Comparison of ENCODE assay signal across 8 mouse cellular contexts in the genomic region with DNA sequence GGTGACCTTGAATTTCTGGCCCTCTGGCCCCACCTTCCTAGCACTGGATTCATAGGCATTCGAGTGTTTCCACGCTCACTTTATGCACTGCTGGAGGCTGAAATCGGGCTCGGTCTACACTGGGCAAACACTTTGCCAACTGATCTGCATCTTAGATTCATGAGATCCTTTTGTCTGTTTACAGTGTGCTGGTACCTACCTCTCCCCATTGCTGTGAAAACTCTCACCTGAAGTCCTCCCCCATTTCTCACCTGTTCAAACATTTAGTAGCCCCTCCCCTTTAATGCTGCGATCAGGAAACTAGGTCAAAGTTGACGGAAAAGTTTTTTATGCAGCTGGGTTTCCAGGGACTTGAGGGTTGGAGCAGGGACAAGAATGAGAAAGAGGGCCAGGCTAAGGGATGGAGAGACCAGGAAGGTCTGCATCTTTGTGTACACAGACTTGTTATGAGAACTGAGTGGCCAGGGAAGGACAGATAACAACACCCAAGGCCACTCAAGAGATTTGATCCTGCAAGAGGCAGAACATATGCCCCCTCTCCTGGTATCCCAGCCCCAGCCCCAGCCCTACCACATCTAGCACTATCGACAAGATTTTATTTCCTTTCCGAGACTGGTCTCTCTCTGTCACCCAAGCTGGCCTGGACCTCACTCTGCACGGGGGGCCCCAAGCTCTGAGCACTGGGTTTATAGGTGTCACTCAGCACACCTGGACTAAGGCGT. TPM values are rescaled to one million over a fixed set of nuclear protein-coding genes. Genes with fewer than 3 reads are reported as not detected.
A peak's percentile ranks its signal among the peaks of the same experiment; 100 is the strongest.
DNase-seq lines count a peak whose midpoint lies in the region; ATAC-seq and TF ChIP-seq lines count a peak whose summit lies in the region.

No protein-coding gene starts in this region.

- peaks cover 24% of the 10 kb centered on the region for H3K36me3 ChIP-seq in ES-E14 (ENCODE audit: control insufficient read depth, insufficient read depth, low read length, poor library complexity, severe bottlenecking)
- peaks cover 15% of the 10 kb centered on the region for H3K36me3 ChIP-seq in hindbrain, postnatal 0 days (ENCODE audit: insufficient read depth, low read length)
- peaks cover 21% of the 10 kb centered on the region for H3K36me3 ChIP-seq in liver, embryonic 16.5 days (ENCODE audit: control insufficient read depth, insufficient read depth)
- H3K36me3 ChIP-seq in midbrain, embryonic 13.5 days, result peaks cover 21% of the 10 kb centered on the region

- no peaks in the 10 kb centered on the region for H3K27me3 ChIP-seq in hindbrain, postnatal 0 days (ENCODE audit: insufficient read depth, low read length)
- H3K27me3 ChIP-seq in liver, embryonic 16.5 days (ENCODE audit: control insufficient read depth, insufficient read depth, low read depth, low read length), result no peaks in the 10 kb centered on the region
- H3K27me3 ChIP-seq in midbrain, embryonic 13.5 days, result no peaks in the 10 kb centered on the region

- no peak for TF ChIP-seq CTCF in hindbrain, postnatal 0 days (IDR thresholded peaks at IDR 0.05; ENCODE audit: low read depth)

- no peak overlapping the region for H3K4me2 ChIP-seq in hindbrain, postnatal 0 days (ENCODE audit: low read depth, low read length)
- H3K4me2 ChIP-seq in liver, embryonic 16.5 days (ENCODE audit: low read depth, low read length), result peak overlapping the region; percentile 39
- H3K4me2 ChIP-seq in midbrain, embryonic 13.5 days (replicated peaks), result no peak overlapping the region

- peaks cover 12 to 21% of the 10 kb centered on the region in 2 experiments for H3K4me1 ChIP-seq in ES-E14 (ENCODE audit: control insufficient read depth in 2 of 2, insufficient read depth in 2 of 2, low read length in 2 of 2, poor library complexity in 1 of 2)
- 0 out of 2 replicates have a peak, but pooled peaks cover 7% of the 10 kb centered on the region for H3K4me1 ChIP-seq in hindbrain, postnatal 0 days (ENCODE audit: insufficient read depth, low read length)
- H3K4me1 ChIP-seq in liver, embryonic 16.5 days (ENCODE audit: control insufficient read depth, low read depth, low read length), result peaks cover 42% of the 10 kb centered on the region
- H3K4me1 ChIP-seq in midbrain, embryonic 13.5 days (replicated peaks), result peaks cover 27% of the 10 kb centered on the region

- no peaks in the 10 kb centered on the region for H3K9me3 ChIP-seq in ES-E14 (ENCODE audit: control insufficient read depth, insufficient read depth, low read depth, low read length)
- no peaks in the 10 kb centered on the region for H3K9me3 ChIP-seq in hindbrain, postnatal 0 days (ENCODE audit: low read length)
- no peaks in the 10 kb centered on the region for H3K9me3 ChIP-seq in liver, embryonic 16.5 days (replicated peaks; ENCODE audit: control insufficient read depth, low read length)
- no peaks in the 10 kb centered on the region for H3K9me3 ChIP-seq in midbrain, embryonic 13.5 days

- ATAC-seq in hindbrain, postnatal 0 days, result no peak
- ATAC-seq in liver, embryonic 16.5 days (ENCODE audit: low read depth), result peak; percentile 12; the same call in 1 of the 2 replicates
- ATAC-seq in midbrain, embryonic 13.5 days, result no peak

- in situ Hi-C loops in ES-E14 (cut with MboI; ENCODE audit: low sequenced_read_pairs in 2 of 2, unreplicated experiment in 2 of 2), result no loop called here

- intact Hi-C loops in left cerebral cortex, postnatal 25 days (cut with DNase I), result no loop called here

- no peak overlapping the region for H3K4me3 ChIP-seq in ES-E14 (ENCODE audit: insufficient read depth in 1 of 2, low read depth in 1 of 2, low read length in 2 of 2, poor library complexity in 1 of 2, severe bottlenecking in 1 of 2)
- H3K4me3 ChIP-seq in hindbrain, postnatal 0 days (ENCODE audit: low read length), result no peak overlapping the region
- H3K4me3 ChIP-seq in liver, embryonic 16.5 days (ENCODE audit: low read depth, low read length), result no peak overlapping the region
- no peak overlapping the region for H3K4me3 ChIP-seq in midbrain, embryonic 13.5 days (replicated peaks)

- peak overlapping the region; percentile 47; the same call in 1 of the 2 replicates for H3K27ac ChIP-seq in ES-E14 (ENCODE audit: insufficient read depth, low read depth, low read length, poor library complexity, severe bottlenecking)
- H3K27ac ChIP-seq in hindbrain, postnatal 0 days, result peak overlapping the region; percentile 51; the same call in 1 of the 2 replicates
- peak overlapping the region; percentile 60 for H3K27ac ChIP-seq in liver, embryonic 16.5 days (ENCODE audit: low read length)
- no peak overlapping the region for H3K27ac ChIP-seq in midbrain, embryonic 13.5 days

- WGBS in hindbrain, postnatal 0 days, result 66% methylated on average over 10 of the region's 10 CpGs
- 35% methylated on average over 10 of the region's 10 CpGs for WGBS in liver, embryonic 16.5 days (ENCODE audit: insufficient replicate concordance)
- 83% methylated on average over 10 of the region's 10 CpGs for WGBS in midbrain, embryonic 13.5 days

- H3K9ac ChIP-seq in ES-E14 (ENCODE audit: insufficient read depth, low read depth, low read length, poor library complexity, severe bottlenecking), result peak overlapping the region; percentile 1; the same call in 1 of the 2 replicates
- H3K9ac ChIP-seq in hindbrain, postnatal 0 days (replicated peaks; ENCODE audit: low read length), result no peak overlapping the region
- H3K9ac ChIP-seq in liver, embryonic 16.5 days (ENCODE audit: low read depth, low read length), result no peak overlapping the region; the same call in 1 of the 2 replicates
- H3K9ac ChIP-seq in midbrain, embryonic 13.5 days (replicated peaks), result no peak overlapping the region

- DNase-seq in 3T3-L1 (ENCODE audit: low read depth, low spot score) (peak; percentile 32), ES-E14 (ENCODE audit: low read depth, low spot score) (no peak)
- no peak for DNase-seq in hindbrain, postnatal 0 days (ENCODE audit: low spot score)
- no peak for DNase-seq in layer of hippocampus, postnatal 36 days
- DNase-seq in urinary bladder, postnatal 25 days (ENCODE audit: low spot score), result no peak
- DNase-seq in left cerebral cortex, postnatal 25 days (ENCODE audit: low spot score in 2 of 2), result no peak

TF ChIP-seq in ES-E14, 5 proteins besides CTCF, POLR2A, EP300 and RAD21:
- no peak for TF ChIP-seq ZNF384 (IDR thresholded peaks at IDR 0.05; ENCODE audit: low read depth, low read length)
- no peak for TF ChIP-seq MAFK (IDR thresholded peaks at IDR 0.05; ENCODE audit: insufficient read depth, low read depth, low read length)
- TF ChIP-seq CHD2 (IDR thresholded peaks at IDR 0.05; ENCODE audit: low read depth, low read length), result no peak
- no peak for TF ChIP-seq ZC3H11A (IDR thresholded peaks at IDR 0.05; ENCODE audit: borderline replicate concordance, low read depth, low read length)
- no peak for TF ChIP-seq HCFC1 (IDR thresholded peaks at IDR 0.05; ENCODE audit: borderline replicate concordance, insufficient read depth, low read length)

RNA-seq across cellular contexts. Expression of gene Txnip, which starts 6.3 kb away (rescaled TPM):
- total RNA-seq in ES-E14 (2012; rRNA removed), result 128 and 161 TPM in 2 replicates
- total RNA-seq in hindbrain, postnatal 0 days (2014; rRNA removed), result 192 and 222 TPM in 2 replicates
- polyA plus RNA-seq in hindbrain, postnatal 0 days (2015; fragmentation: Nextera tagmentation; extraction: Ambion mirVana), result 133 and 148 TPM in 2 replicates
- 49.3 and 51.2 TPM in 2 replicates for polyA plus RNA-seq in liver, embryonic 16.5 days (2015; fragmentation: Nextera tagmentation; extraction: Ambion mirVana)
- 10 to 100 TPM; 20.7 to 32.2 TPM for total RNA-seq in layer of hippocampus, postnatal 36 days (2021)
- 10 to 100 TPM; 18.3 to 18.5 TPM for total RNA-seq in left cerebral cortex, postnatal 25 days (2021)
- polyA plus RNA-seq in midbrain, embryonic 13.5 days (2015; fragmentation: Nextera tagmentation; extraction: Ambion mirVana), result 52.2 and 57.6 TPM in 2 replicates

RNA-seq across cellular contexts. Expression of gene Gm16253, which starts 12.7 kb away (rescaled TPM):
- total RNA-seq in ES-E14 (2012; rRNA removed), result 1.8 and 2.0 TPM in 2 replicates
- not detected in 2 replicates for total RNA-seq in hindbrain, postnatal 0 days (2014; rRNA removed)
- polyA plus RNA-seq in hindbrain, postnatal 0 days (2015; fragmentation: Nextera tagmentation; extraction: Ambion mirVana), result 0.48 and 0.96 TPM in 2 replicates
- polyA plus RNA-seq in liver, embryonic 16.5 days (2015; fragmentation: Nextera tagmentation; extraction: Ambion mirVana), result 0.48 and 0.55 TPM in 2 replicates
- total RNA-seq in layer of hippocampus, postnatal 36 days (2021), result not detected
- total RNA-seq in left cerebral cortex, postnatal 25 days (2021), result not detected
- polyA plus RNA-seq in midbrain, embryonic 13.5 days (2015; fragmentation: Nextera tagmentation; extraction: Ambion mirVana), result 0.81 and 1.7 TPM in 2 replicates

RNA-seq across cellular contexts. Expression of gene Polr3gl, which starts 29.9 kb away (rescaled TPM):
- total RNA-seq in ES-E14 (2012; rRNA removed), result 5.7 and 8.1 TPM in 2 replicates
- 10.7 and 11.2 TPM in 2 replicates for total RNA-seq in hindbrain, postnatal 0 days (2014; rRNA removed)
- 31.9 and 32.9 TPM in 2 replicates for polyA plus RNA-seq in hindbrain, postnatal 0 days (2015; fragmentation: Nextera tagmentation; extraction: Ambion mirVana)
- 10.8 and 12.2 TPM in 2 replicates for polyA plus RNA-seq in liver, embryonic 16.5 days (2015; fragmentation: Nextera tagmentation; extraction: Ambion mirVana)
- total RNA-seq in layer of hippocampus, postnatal 36 days (2021), result 10 to 100 TPM; 32.4 to 34.2 TPM
- 10 to 100 TPM; 20.7 to 21.2 TPM for total RNA-seq in left cerebral cortex, postnatal 25 days (2021)
- 41.1 and 42.0 TPM in 2 replicates for polyA plus RNA-seq in midbrain, embryonic 13.5 days (2015; fragmentation: Nextera tagmentation; extraction: Ambion mirVana)

RNA-seq across cellular contexts. Expression of gene Ankrd34a, which starts 32.4 kb away (rescaled TPM):
- 0.67 and 1.1 TPM in 2 replicates for total RNA-seq in ES-E14 (2012; rRNA removed)
- total RNA-seq in hindbrain, postnatal 0 days (2014; rRNA removed), result 26.4 and 29.6 TPM in 2 replicates
- polyA plus RNA-seq in hindbrain, postnatal 0 days (2015; fragmentation: Nextera tagmentation; extraction: Ambion mirVana), result 14.2 and 15.3 TPM in 2 replicates
- 0.09 and 0.15 TPM in 2 replicates for polyA plus RNA-seq in liver, embryonic 16.5 days (2015; fragmentation: Nextera tagmentation; extraction: Ambion mirVana)
- 10 to 100 TPM; 49.9 to 51.5 TPM for total RNA-seq in layer of hippocampus, postnatal 36 days (2021)
- 10 to 100 TPM; 73.5 to 74.2 TPM for total RNA-seq in left cerebral cortex, postnatal 25 days (2021)
- polyA plus RNA-seq in midbrain, embryonic 13.5 days (2015; fragmentation: Nextera tagmentation; extraction: Ambion mirVana), result 5.3 and 6.5 TPM in 2 replicates

RNA-seq across cellular contexts. Expression of gene Lix1l, which starts 36.9 kb away (rescaled TPM):
- total RNA-seq in ES-E14 (2012; rRNA removed), result 2.6 and 4.6 TPM in 2 replicates
- 45.0 and 48.4 TPM in 2 replicates for total RNA-seq in hindbrain, postnatal 0 days (2014; rRNA removed)
- 3.9 and 5.2 TPM in 2 replicates for polyA plus RNA-seq in hindbrain, postnatal 0 days (2015; fragmentation: Nextera tagmentation; extraction: Ambion mirVana)
- polyA plus RNA-seq in liver, embryonic 16.5 days (2015; fragmentation: Nextera tagmentation; extraction: Ambion mirVana), result 0.49 and 0.68 TPM in 2 replicates
- 10 to 100 TPM; 29.9 to 30.5 TPM for total RNA-seq in layer of hippocampus, postnatal 36 days (2021)
- total RNA-seq in left cerebral cortex, postnatal 25 days (2021), result 10 to 100 TPM; 18.6 to 20.5 TPM
- 5.7 and 6.2 TPM in 2 replicates for polyA plus RNA-seq in midbrain, embryonic 13.5 days (2015; fragmentation: Nextera tagmentation; extraction: Ambion mirVana)
